Mouse (Mus musculus): Measurements from ENCODE around the gene Trim56. TPM values are rescaled to one million over a fixed set of nuclear protein-coding genes. Genes with fewer than 3 reads are reported as not detected.
"Not testable (repeated sequence)": the region's sequence is repeated elsewhere in the genome, so short reads cannot be mapped to it uniquely, and the experiment has no call there.

The Trim56 gene
- polyA plus RNA-seq, 1 experiment from 2014 or later, result 19.7 TPM

DNA sequence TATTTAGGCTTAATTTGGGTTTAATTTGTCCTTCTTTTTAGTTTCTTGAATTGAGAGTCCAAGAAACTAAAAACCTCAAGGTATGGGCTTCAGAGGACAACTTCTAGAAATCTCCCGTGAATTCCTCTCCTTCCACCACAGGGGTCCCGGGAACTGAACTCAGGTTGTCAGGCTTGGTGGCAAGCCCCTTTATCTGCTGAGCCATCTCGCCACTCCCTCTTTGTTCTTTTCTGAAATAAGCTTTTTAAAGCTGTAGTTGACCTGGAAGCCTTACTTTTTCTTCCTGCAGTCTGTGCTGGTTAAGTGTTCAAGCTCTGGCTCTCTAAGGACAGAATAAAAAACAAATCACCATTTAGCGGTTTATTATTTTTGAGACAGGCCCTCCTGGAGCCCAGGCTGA lies 2.9 kb upstream of the Trim56 start:
- WGBS (ENCODE audit: missing documents), result 97% methylated on average over 4 of the region's 4 CpGs
- no peak overlapping the region for H3K27ac ChIP-seq
- H3K36me3 ChIP-seq (ENCODE audit: inconsistent target), result peaks cover 10% of the 10 kb centered on the region; the same call in 1 of the 2 replicates
- H3K79me2 ChIP-seq (ENCODE audit: inconsistent target), result peaks cover 20% of the 10 kb centered on the region
- no peak overlapping the region for H3K4me3 ChIP-seq (ENCODE audit: inconsistent target)

DNA sequence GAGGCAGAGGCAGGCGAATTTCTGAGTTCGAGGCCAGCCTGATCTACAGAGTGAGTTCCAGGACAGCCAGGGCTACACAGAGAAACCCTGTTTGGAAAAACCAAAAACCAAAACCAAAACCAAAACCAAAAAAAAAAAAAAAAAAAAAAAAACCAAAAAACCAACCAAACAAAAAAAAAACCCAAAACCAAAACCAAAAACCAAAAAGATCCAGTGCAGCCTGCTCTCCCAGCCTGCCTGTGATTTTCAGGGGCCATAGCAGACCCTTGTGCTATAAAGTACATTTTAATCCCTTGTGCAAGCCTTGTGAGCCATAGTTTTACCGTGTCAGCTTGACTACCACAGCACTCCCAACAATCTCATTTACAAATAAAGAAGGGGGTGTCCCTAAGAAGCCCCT lies 2.0 kb upstream of the Trim56 start:
- WGBS (ENCODE audit: missing documents), result 88% methylated on average over 2 of the region's 3 CpGs
- not testable (repeated sequence) for H3K4me3 ChIP-seq (ENCODE audit: inconsistent target); H3K27ac ChIP-seq
- H3K79me2 ChIP-seq (ENCODE audit: inconsistent target), result peaks cover 29% of the 10 kb centered on the region
- H3K36me3 ChIP-seq (ENCODE audit: inconsistent target), result peaks cover 19% of the 10 kb centered on the region

DNA sequence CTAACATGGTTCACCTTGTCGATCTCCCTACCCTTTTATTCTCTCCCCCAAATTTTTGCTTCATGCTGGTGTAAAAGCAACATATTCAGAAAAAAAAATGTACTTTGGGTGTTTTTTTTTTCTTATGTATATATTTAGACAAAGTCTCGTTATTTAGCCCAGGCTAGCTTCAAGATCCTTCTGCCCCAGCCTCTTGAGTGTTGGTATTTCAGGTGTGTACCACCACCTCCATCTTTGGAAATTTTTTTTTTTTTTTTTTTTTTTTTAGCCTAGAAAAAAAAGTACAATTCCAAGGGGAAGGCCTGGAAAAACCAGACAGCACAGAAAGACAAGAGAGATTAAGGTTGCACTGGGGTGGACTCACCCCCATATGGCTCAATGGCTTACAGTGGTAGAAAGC lies 978 bp upstream of the Trim56 start:
- Histone ChIP-seq H3K36me3 (ENCODE audit: inconsistent target) (peaks cover 25% of the 10 kb centered on the region), H3K79me2 (ENCODE audit: inconsistent target) (peaks cover 35% of the 10 kb centered on the region), H3K4me3 (ENCODE audit: inconsistent target) (no peak overlapping the region), H3K27ac (no peak overlapping the region)
- 90% methylated on average over 2 of the region's 2 CpGs for WGBS (ENCODE audit: missing documents)

DNA sequence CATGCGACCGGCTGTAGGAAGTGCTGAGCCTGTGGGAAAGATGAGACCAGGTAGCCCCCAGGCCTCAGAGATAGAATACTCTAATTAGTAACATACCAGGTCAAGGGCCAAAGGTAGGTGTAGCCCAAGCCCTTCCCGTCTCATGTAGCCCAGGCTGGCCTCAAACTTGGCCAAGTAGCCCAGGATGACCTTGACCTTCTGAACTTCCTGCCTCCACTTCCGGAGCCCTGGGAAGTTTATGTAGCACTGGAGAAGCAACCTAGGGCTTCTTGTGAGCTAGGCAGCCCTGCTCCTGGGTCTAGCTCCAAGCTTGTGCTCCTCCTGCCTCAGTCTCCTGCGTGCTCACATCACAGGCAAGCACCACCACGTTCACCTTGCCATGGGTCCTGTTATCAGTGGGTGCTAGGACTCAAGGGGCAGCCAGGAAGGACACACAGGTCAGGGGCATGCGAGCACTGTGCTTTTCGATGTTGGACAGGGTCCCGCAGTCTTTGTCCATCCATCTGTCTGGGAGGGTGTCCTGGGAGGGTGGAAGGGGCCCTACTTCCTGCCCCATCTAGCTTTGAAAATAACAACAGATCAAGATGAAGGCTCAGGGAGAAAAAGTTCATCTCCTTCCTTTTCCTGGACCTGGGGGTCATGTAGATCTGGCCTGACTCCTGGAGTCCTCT lies 983 bp downstream of the Trim56 start:
- peak overlapping the region; percentile 88 for H3K4me3 ChIP-seq (ENCODE audit: inconsistent target)
- peaks cover 35% of the 10 kb centered on the region for H3K79me2 ChIP-seq (ENCODE audit: inconsistent target)
- 65% methylated on average over 9 of the region's 9 CpGs for WGBS (ENCODE audit: missing documents)
- H3K36me3 ChIP-seq (ENCODE audit: inconsistent target), result peaks cover 43% of the 10 kb centered on the region
- peak overlapping the region; percentile 93 for H3K27ac ChIP-seq

DNA sequence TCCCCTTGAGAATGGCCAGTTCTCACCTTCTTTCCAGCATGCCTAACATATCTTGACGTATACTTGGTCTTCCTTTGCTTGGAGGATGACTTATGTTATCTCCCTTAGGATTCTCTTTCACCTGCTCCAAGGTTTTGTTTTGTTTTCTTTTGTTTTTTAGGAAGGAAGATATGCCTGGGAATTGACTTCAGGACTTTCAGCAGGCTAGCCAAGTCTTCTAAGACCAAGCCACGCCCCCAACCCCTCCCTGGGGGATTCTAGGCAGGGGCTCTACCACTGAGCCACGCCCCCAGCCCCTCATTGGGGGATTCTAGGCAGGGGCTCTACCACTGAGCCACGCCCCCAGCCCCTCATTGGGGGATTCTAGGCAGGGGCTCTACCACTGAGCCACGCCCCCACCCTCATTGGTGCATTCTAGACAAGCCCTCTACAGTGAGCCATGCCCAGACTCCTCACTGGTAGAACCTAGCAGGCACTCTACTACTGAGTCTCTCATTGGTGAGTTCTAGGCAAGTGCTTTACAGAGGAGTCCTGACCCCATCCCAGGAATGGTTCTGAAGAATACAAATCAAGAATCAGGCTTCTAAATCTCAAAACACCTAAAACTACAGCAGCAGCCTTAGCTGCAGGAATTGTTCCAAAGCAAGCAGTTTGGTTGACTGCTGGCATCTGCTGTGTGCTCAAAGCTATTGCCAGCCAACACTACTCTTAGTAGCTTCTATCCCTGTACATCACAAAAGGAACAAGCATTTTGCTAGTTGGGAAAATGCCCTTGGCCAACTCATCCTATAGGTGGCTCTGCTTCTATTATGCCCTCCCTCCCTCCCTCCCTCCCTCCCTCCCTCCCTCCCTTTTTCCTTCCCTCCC lies 4.2 kb downstream of the Trim56 start:
- Histone ChIP-seq H3K4me3 (ENCODE audit: inconsistent target) (no peak overlapping the region), H3K36me3 (ENCODE audit: inconsistent target) (peaks cover 43% of the 10 kb centered on the region), H3K27ac (no peak overlapping the region), H3K79me2 (ENCODE audit: inconsistent target) (peaks cover 35% of the 10 kb centered on the region)
- WGBS (ENCODE audit: missing documents), result 92% methylated on average over 4 of the region's 5 CpGs

DNA sequence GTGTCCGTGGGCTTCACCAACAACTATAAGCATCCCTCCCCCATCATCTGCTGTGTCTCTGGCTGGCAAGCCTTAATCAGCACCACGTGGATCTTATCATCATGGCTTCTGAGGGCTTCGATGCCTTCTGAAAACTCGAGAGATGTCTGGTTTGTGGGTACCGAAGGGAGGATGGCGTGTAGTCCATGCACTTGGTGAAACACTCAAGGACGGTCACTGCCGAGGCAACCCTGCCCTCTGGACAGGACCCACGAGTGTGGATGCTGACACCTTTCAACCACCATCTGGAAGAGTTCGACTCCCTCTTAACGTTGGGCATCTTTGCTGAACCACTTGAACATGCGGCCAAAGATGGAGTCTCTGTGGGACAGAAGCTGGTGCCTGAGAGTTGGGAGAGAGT lies 5.1 kb downstream of the Trim56 start:
- Histone ChIP-seq H3K4me3 (ENCODE audit: inconsistent target) (no peak overlapping the region), H3K27ac (no peak overlapping the region), H3K36me3 (ENCODE audit: inconsistent target) (peaks cover 43% of the 10 kb centered on the region), H3K79me2 (ENCODE audit: inconsistent target) (peaks cover 34% of the 10 kb centered on the region)
- 95% methylated on average over 12 of the region's 12 CpGs for WGBS (ENCODE audit: missing documents)

DNA sequence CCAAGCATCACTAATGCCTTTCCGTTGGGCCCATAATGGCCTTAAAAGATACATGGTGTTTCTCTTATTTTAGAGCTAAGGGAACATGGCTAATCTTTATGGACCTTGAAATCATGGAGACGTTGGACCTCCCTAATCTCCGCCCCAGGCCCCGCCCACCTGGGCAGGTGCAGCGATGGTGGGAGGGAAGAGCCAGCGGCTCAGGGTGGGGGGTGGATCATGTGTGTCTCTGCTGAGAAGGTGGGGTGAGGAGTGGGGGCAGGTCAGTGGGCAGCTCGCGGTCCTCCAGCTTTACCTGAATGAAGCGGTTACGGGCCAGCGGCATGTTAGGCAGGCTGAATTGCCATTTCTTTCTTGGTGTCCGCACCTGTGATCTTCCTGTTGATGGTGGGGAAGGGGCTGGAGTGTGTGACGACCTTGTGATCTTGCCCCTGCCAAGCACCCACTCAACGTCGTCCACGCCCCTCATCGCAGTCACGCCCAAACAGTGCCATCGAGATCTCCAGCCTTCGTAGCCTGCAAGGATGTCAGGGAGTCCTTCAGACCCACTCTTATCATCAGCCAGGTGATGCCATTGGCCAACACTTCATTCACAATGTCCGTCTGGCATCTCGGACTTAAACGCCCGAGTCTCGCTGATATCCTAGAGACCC lies 5.9 kb downstream of the Trim56 start:
- 95% methylated on average over 25 of the region's 25 CpGs for WGBS (ENCODE audit: missing documents)
- peaks cover 50% of the 10 kb centered on the region for H3K36me3 ChIP-seq (ENCODE audit: inconsistent target)

DNA sequence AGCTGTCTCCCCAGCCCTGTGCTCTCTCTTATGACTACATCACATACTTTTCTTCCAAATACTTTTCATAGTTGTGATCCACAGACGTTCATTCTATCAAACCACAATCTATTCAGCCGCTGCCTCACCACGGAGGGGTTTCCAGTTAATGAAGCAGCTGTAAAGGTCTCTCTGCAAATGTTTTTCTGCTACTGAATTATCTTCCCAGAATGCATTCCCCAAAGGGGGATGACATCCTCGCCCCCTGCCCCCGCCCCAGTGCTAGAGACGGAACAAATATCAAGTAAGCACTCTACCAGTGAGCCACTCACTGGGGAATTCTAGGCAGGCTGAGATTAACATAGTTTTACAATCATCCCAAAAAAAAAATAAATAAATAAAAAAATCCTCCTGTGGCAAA lies 7.9 kb downstream of the Trim56 start:
- Histone ChIP-seq H3K27ac (no peak overlapping the region), H3K36me3 (ENCODE audit: inconsistent target) (peaks cover 34% of the 10 kb centered on the region), H3K4me3 (ENCODE audit: inconsistent target) (no peak overlapping the region), H3K79me2 (ENCODE audit: inconsistent target) (peaks cover 7% of the 10 kb centered on the region; the same call in 1 of the 2 replicates)
- 81% methylated on average over 6 of the region's 6 CpGs for WGBS (ENCODE audit: missing documents)

More for the DNA sequence above, 5.9 kb downstream of the Trim56 start:
- H3K79me2 ChIP-seq (ENCODE audit: inconsistent target), result peaks cover 26% of the 10 kb centered on the region
- H3K27ac ChIP-seq, result no peak overlapping the region
- H3K4me3 ChIP-seq (ENCODE audit: inconsistent target), result no peak overlapping the region

DNA sequence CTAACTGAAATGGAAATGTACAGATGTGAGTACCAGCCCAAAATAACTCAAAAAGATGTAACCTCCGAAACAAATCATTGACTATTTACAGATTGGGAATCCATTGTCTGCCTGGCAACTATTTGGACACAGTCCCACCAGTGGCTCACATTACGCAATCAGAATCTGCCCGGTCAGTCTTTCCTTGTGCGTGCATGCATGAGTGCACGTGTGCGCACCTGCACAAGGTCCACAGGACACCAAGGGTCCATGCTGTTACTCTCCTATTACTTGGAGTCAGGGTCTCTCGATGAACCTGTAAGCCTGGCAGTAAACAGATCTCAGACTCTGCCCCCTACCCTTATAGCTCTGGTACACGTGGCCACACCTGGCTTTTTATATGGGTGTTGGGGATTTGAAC lies 8.3 kb downstream of the Trim56 start:
- no peak overlapping the region for H3K4me3 ChIP-seq (ENCODE audit: inconsistent target)
- H3K79me2 ChIP-seq (ENCODE audit: inconsistent target), result peaks cover 2% of the 10 kb centered on the region; the same call in 1 of the 2 replicates
- 80% methylated on average over 8 of the region's 8 CpGs for WGBS (ENCODE audit: missing documents)
- H3K27ac ChIP-seq, result no peak overlapping the region
- H3K36me3 ChIP-seq (ENCODE audit: inconsistent target), result peaks cover 30% of the 10 kb centered on the region

DNA sequence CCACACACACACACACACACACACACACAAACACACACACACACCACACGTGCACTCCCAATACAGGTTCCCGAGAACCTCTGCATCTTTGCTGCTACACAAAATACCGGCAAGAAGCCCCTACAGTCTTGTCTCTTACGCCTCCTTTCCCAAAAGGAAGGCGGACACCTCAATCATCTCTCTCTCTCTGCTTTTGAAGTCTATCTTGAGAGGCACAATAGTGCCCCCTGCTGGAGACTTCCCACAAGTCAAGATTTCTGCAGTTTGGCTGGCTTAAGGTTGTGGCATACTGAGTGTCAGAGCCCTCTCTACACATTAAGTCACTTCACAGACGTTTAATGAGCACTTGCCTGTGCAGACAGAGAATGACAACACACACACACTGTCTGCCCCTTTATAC lies 9.0 kb downstream of the Trim56 start:
- no peak overlapping the region for H3K4me3 ChIP-seq (ENCODE audit: inconsistent target)
- H3K79me2 ChIP-seq (ENCODE audit: inconsistent target), result no peaks in the 10 kb centered on the region
- WGBS (ENCODE audit: missing documents), result 34% methylated on average over 6 of the region's 6 CpGs
- H3K27ac ChIP-seq, result no peak overlapping the region
- peaks cover 27% of the 10 kb centered on the region for H3K36me3 ChIP-seq (ENCODE audit: inconsistent target)

DNA sequence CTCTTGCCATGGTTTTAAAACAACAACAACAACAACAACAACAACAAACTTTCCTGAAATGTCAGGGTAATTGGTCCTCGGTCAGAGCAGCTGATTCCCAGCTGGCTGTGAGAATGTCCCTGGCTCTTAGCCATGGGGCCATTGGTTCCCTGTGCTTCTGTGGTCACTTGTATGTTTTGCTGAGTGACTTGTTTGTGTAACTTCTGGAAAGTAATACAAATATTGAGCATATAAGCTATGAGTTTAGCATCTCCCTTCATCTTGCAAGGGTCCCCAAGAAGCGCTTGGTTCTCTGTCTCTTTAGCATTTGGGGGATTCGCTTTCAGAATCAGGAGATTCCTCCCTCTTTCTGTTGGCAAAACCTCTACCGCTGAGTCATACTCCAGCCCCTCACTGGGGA lies 9.6 kb downstream of the Trim56 start:
- Histone ChIP-seq H3K79me2 (ENCODE audit: inconsistent target) (no peaks in the 10 kb centered on the region), H3K27ac (no peak overlapping the region), H3K4me3 (ENCODE audit: inconsistent target) (no peak overlapping the region), H3K36me3 (ENCODE audit: inconsistent target) (peaks cover 22% of the 10 kb centered on the region)
- 95% methylated on average over 4 of the region's 4 CpGs for WGBS (ENCODE audit: missing documents)

DNA sequence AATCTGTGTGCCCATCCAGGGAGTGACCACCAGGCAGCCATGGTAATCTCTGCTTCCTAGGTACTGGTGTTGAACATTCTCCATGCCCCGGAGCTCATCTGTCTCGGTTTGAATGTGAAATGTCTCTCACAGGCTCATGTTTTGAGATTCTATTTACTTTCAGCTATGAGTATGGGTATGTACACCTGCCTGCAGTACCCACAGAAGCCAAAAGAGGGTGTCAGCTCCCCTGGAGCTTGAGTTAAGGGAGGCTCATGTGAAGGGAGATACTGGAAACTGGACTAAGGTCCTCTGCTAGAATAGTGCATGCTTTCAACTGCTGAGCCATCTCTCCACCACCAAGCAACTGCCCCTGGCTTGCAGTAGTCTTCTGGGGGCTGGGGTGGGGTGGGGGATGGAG lies 12.0 kb downstream of the Trim56 start:
- H3K4me3 ChIP-seq (ENCODE audit: inconsistent target), result no peak overlapping the region
- peaks cover 10% of the 10 kb centered on the region; the same call in 1 of the 2 replicates for H3K36me3 ChIP-seq (ENCODE audit: inconsistent target)
- H3K79me2 ChIP-seq (ENCODE audit: inconsistent target), result no peaks in the 10 kb centered on the region
- 94% methylated on average over 2 of the region's 2 CpGs for WGBS (ENCODE audit: missing documents)
- H3K27ac ChIP-seq, result no peak overlapping the region

DNA sequence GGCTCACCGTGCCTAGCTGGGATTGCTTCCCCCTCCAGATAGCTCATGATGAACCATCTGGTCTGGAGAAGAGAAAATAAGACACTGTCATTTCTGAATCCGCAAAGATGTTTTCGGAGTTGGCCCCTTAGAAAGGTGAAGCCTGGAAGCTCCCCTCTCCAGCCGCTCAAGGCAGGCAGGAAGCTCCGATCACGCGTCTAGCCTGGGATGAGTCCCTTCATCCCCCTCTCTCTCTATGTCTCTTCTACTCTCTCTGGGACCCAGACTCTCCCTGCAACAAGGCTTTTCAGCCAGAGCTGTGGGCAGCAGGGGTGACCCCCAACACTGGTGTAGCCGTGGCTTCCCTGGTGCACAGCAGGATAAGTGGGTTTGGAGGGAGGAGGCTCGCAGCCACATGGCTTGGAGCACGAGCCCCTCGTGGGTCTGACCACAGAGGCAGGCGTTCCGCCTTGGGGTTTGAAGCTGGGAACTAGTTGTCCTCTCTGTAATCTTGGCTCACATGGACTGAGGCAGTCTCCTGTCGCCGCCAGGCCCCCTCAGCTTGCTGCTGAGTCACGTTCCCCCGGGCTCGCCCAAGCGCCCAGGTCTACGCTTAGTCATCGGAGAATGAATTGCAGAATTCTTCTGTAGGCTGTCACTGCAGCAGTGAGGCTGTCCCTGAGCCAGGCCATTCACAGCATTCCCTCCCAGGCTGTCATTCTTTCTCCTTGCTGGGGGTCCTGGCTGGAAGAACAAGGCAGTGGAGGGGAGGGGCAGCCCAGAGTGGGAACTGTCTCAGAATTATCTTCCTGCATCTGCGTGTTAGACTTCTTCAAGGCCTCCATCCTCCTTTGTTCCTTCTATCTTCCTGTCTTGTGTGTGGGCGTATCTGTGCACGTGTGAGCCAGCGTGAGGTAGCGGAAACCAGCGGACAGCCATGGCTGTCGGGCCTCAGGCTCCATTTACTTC lies 13.2 kb downstream of the Trim56 start:
- Histone ChIP-seq H3K79me2 (ENCODE audit: inconsistent target) (no peaks in the 10 kb centered on the region), H3K27ac (no peak overlapping the region), H3K4me3 (ENCODE audit: inconsistent target) (no peak overlapping the region), H3K36me3 (ENCODE audit: inconsistent target) (peaks cover 10% of the 10 kb centered on the region; the same call in 1 of the 2 replicates)
- 32% methylated on average over 27 of the region's 28 CpGs for WGBS (ENCODE audit: missing documents)

DNA sequence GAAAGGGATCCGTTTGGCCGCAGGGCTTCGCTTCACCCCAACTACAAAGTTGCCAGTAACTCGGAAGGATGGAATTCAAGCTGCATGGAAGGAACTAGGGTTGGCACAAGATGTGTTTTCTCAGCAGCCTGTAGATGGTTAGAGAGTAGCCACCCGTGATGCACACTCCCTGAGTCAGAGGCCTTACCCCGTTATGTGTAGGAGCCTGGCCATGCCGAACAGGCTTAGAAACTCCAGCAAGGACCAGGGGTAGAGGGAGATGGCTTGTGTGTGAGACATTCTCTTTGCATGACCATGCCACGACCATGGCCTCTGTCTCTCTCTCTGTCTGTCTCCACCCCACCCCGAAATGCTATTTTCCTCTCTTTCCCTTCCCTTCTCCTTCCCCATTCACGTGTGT lies 13.9 kb downstream of the Trim56 start:
- H3K79me2 ChIP-seq (ENCODE audit: inconsistent target), result no peaks in the 10 kb centered on the region
- no peak overlapping the region for H3K4me3 ChIP-seq (ENCODE audit: inconsistent target)
- H3K27ac ChIP-seq, result no peak overlapping the region
- peaks cover 10% of the 10 kb centered on the region; the same call in 1 of the 2 replicates for H3K36me3 ChIP-seq (ENCODE audit: inconsistent target)
- 87% methylated on average over 9 of the region's 10 CpGs for WGBS (ENCODE audit: missing documents)
